Mouse (Mus musculus): ENCODE results near the gene Gm5678. TPM values are rescaled to one million over a fixed set of nuclear protein-coding genes. Genes with fewer than 3 reads are reported as not detected.
A peak's percentile ranks its signal among the peaks of the same experiment; 100 is the strongest.
"Not testable (repeated sequence)": the region's sequence is repeated elsewhere in the genome, so short reads cannot be mapped to it uniquely, and the experiment has no call there.

Gm5678 gene
- polyA plus RNA-seq, 1 experiment from 2014 or later: not detected

DNA sequence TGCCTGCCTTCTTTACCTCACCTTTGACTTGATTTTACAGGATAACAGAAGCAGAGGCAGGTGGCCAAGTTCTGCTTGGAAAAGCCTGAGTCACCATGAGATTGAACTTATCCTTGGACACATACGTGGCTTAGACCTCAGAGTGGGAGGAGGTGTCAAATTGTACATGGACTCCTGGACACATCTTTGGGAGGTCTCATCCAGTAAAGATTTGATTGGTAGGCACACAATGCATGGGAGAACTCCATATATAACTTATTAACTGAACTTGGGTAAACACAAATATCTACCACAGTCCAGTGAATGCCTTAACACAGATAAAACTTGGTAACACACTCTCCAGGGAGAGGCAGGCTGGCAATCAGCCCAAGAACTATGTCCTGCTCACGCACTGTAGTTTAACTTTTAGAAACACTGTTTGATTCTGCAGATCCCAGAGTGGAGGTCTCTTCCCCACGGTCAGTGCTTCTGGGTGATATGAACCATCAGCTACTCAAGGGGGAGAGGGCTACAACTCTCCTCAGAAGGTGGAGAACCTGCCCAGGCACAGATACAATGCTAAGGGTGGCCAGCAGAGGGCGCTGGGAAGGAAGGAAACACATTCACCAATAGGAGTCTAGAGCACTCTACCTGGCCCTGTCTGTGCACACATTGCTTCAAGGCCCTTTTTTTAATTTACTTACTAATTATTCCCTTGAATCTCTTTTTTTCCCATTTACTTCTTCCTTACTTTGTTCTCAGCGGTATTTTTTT is 12.6 kb upstream of the Gm5678 start:
- H3K27ac ChIP-seq (ENCODE audit: low read length): no peak overlapping the region
- ATAC-seq (ENCODE audit: insufficient number of reproducible peaks, insufficient read depth, low FRiP score, low read depth): peak; percentile 81
- 40% methylated on average over 5 of the region's 5 CpGs for WGBS
- H3K4me3 ChIP-seq (ENCODE audit: low read depth, low read length): no peak overlapping the region
- H3K36me3 ChIP-seq (ENCODE audit: control insufficient read depth, insufficient read depth, low read length): peaks cover 6% of the 10 kb centered on the region
- H3K4me1 ChIP-seq (ENCODE audit: control insufficient read depth, insufficient read depth, low read length): no peaks in the 10 kb centered on the region
- no peak overlapping the region for H3K4me2 ChIP-seq (replicated peaks; ENCODE audit: low read depth, low read length)
- no peaks in the 10 kb centered on the region for H3K9me3 ChIP-seq (ENCODE audit: control insufficient read depth, low read depth, low read length)
- no peaks in the 10 kb centered on the region for H3K27me3 ChIP-seq (ENCODE audit: control insufficient read depth, insufficient read depth, low read length)
- H3K9ac ChIP-seq (replicated peaks; ENCODE audit: low read depth, low read length): no peak overlapping the region

DNA sequence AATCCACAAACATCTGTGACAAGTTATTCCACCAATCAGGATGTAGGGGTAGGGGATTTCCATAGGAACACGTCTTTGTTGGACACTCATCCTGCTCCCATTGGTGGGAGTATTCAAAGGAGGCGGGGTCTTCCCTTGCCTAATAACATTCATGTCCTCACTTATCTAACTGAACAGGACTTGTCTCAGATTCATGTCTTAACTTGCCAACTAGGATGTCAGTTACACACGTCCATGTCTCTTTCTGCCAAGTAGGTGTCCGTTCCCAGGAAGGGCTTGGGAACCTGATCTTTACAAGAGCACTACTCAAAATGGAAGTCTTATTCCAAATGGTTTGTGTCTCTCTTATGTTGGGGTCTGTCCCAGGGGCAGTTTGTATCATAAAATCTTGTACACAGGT is 4.1 kb upstream of the Gm5678 start:
- H3K27ac ChIP-seq (ENCODE audit: low read length); H3K27me3 ChIP-seq (ENCODE audit: control insufficient read depth, insufficient read depth, low read length); H3K9ac ChIP-seq (replicated peaks; ENCODE audit: low read depth, low read length); H3K4me1 ChIP-seq (ENCODE audit: control insufficient read depth, insufficient read depth, low read length); H3K4me2 ChIP-seq (replicated peaks; ENCODE audit: low read depth, low read length); H3K36me3 ChIP-seq (ENCODE audit: control insufficient read depth, insufficient read depth, low read length); H3K4me3 ChIP-seq (ENCODE audit: low read depth, low read length); H3K9me3 ChIP-seq (ENCODE audit: control insufficient read depth, low read depth, low read length); ATAC-seq (ENCODE audit: insufficient number of reproducible peaks, insufficient read depth, low FRiP score, low read depth): not testable (repeated sequence)
- WGBS: 90% methylated on average over 4 of the region's 4 CpGs

DNA sequence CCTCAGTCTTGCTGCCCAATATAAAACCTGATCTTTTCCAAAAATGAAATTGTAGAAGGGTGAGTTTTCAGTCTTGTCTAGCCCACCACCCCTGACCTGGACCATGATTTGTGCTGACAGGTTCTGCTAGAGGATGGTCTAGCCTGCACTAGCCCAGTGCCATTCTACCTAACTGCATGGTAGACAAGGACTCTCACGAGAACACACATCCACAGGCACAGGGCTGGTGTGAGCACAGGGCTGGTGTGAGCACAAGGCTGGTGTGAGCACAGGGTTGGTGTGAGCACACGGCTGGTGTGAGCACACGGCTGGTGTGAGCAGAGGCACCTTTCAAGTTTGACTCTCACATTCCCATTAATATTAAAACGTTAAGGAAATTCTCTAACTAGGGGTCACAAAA is 3.2 kb upstream of the Gm5678 start:
- no peaks in the 10 kb centered on the region for H3K4me1 ChIP-seq (ENCODE audit: control insufficient read depth, insufficient read depth, low read length)
- H3K27ac ChIP-seq (ENCODE audit: low read length): no peak overlapping the region
- 80% methylated on average over 4 of the region's 4 CpGs for WGBS
- no peaks in the 10 kb centered on the region for H3K36me3 ChIP-seq (ENCODE audit: control insufficient read depth, insufficient read depth, low read length)
- no peak overlapping the region for H3K4me2 ChIP-seq (replicated peaks; ENCODE audit: low read depth, low read length)
- no peaks in the 10 kb centered on the region for H3K9me3 ChIP-seq (ENCODE audit: control insufficient read depth, low read depth, low read length)
- no peak overlapping the region for H3K9ac ChIP-seq (replicated peaks; ENCODE audit: low read depth, low read length)
- no peak overlapping the region for H3K4me3 ChIP-seq (ENCODE audit: low read depth, low read length)
- no peaks in the 10 kb centered on the region for H3K27me3 ChIP-seq (ENCODE audit: control insufficient read depth, insufficient read depth, low read length)
- no peak for ATAC-seq (ENCODE audit: insufficient number of reproducible peaks, insufficient read depth, low FRiP score, low read depth)

DNA sequence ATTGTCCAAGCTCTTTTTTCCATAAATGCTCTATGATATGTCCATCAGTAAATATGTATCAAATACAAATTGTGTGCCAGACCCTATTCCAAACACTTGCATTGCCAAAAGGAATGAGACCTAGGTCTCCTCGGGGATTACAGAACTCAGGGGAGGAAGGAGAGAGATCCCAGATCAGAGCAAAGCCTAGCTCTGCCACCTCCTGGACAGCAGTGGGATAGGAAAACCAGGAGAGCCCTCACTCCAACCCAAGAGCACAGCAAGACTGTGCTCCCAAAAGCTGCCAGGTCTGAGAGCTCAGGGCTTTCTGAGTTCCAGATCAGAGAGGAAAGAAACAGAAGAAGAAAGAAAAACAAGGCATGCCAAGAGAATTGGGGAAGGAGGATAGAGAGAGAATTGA is 1.2 kb upstream of the Gm5678 start:
- no peak for ATAC-seq (ENCODE audit: insufficient number of reproducible peaks, insufficient read depth, low FRiP score, low read depth)
- WGBS: 6% methylated on average over 1 of the region's 1 CpGs
- no peak overlapping the region for H3K4me3 ChIP-seq (ENCODE audit: low read depth, low read length)

DNA sequence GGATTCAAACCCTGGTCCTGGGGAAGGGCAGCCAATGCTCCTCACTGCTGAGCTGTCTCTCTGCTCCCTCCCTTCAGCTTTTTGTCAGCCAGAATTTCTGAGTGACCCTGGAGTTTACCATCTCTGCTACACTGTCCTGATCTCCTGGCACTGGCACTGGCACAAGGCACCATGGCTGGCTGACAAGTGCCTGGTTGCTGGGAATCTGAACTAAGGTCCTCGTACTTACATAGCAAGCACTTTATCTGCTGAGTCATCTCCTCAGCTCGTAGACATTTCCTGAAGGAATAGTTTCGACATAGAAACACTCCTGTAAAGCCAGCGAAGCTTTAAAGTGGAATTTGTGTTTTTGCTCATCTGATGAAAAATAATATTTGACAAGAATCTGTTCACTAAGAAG is 16.1 kb downstream of the Gm5678 start:
- 54% methylated on average over 4 of the region's 4 CpGs for WGBS
- no peak for ATAC-seq (ENCODE audit: insufficient number of reproducible peaks, insufficient read depth, low FRiP score, low read depth)

More for the DNA sequence above, 1.2 kb upstream of the Gm5678 start:
- no peaks in the 10 kb centered on the region for H3K27me3 ChIP-seq (ENCODE audit: control insufficient read depth, insufficient read depth, low read length)
- no peak overlapping the region for H3K9ac ChIP-seq (replicated peaks; ENCODE audit: low read depth, low read length)
- no peaks in the 10 kb centered on the region for H3K36me3 ChIP-seq (ENCODE audit: control insufficient read depth, insufficient read depth, low read length)
- H3K4me2 ChIP-seq (replicated peaks; ENCODE audit: low read depth, low read length): no peak overlapping the region
- no peaks in the 10 kb centered on the region for H3K9me3 ChIP-seq (ENCODE audit: control insufficient read depth, low read depth, low read length)
- H3K4me1 ChIP-seq (ENCODE audit: control insufficient read depth, insufficient read depth, low read length): no peaks in the 10 kb centered on the region
- H3K27ac ChIP-seq (ENCODE audit: low read length): no peak overlapping the region

DNA sequence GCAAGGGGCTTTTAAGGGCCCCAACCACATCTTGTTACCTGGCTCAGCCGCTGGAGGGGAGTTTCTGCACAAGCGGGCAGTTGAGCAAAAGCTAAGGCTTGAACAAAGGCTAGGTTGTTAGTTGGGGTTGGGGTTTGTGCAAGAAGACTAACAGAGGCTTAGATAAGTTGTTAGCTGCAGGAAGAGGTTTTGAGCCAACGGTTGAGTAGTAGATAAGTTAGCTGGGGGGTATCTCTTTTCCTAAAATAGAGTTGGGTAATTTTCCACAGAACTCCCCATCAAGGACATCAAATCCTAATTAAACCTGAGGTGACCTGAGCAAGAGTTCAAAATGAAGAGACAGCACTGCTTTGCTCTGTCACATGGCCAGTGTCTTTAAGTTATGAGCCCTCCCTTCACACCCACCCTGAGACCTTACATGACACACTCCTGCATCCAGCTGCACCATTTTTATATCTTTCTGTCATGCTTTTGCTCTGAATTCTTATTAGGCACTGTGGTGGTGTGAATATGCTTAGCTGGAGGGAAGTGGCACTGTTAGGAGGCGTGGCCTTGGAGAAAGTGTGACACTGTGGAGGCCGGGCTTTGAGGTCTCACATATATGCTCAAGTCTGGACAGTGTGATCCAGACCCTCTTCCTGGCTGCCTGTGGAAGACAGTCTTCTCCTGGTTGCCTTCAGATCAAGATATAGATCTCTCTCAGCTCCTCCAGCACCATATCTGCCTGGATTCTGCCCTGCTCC is 20.7 kb downstream of the Gm5678 start:
- H3K4me2 ChIP-seq (replicated peaks; ENCODE audit: low read depth, low read length): no peak overlapping the region
- H3K27ac ChIP-seq (ENCODE audit: low read length): no peak overlapping the region
- no peaks in the 10 kb centered on the region for H3K27me3 ChIP-seq (ENCODE audit: control insufficient read depth, insufficient read depth, low read length)
- H3K9me3 ChIP-seq (ENCODE audit: control insufficient read depth, low read depth, low read length): no peaks in the 10 kb centered on the region
- no peak overlapping the region for H3K4me3 ChIP-seq (ENCODE audit: low read depth, low read length)
- no peak for ATAC-seq (ENCODE audit: insufficient number of reproducible peaks, insufficient read depth, low FRiP score, low read depth)
- WGBS: 79% methylated on average over 5 of the region's 5 CpGs
- no peak overlapping the region for H3K9ac ChIP-seq (replicated peaks; ENCODE audit: low read depth, low read length)
- H3K4me1 ChIP-seq (ENCODE audit: control insufficient read depth, insufficient read depth, low read length): no peaks in the 10 kb centered on the region
- no peaks in the 10 kb centered on the region for H3K36me3 ChIP-seq (ENCODE audit: control insufficient read depth, insufficient read depth, low read length)

More for the DNA sequence above, 16.1 kb downstream of the Gm5678 start:
- H3K27ac ChIP-seq (ENCODE audit: low read length): no peak overlapping the region
- H3K27me3 ChIP-seq (ENCODE audit: control insufficient read depth, insufficient read depth, low read length): no peaks in the 10 kb centered on the region
- H3K9me3 ChIP-seq (ENCODE audit: control insufficient read depth, low read depth, low read length): no peaks in the 10 kb centered on the region
- no peaks in the 10 kb centered on the region for H3K4me1 ChIP-seq (ENCODE audit: control insufficient read depth, insufficient read depth, low read length)
- no peaks in the 10 kb centered on the region for H3K36me3 ChIP-seq (ENCODE audit: control insufficient read depth, insufficient read depth, low read length)
- no peak overlapping the region for H3K4me3 ChIP-seq (ENCODE audit: low read depth, low read length)
- H3K9ac ChIP-seq (replicated peaks; ENCODE audit: low read depth, low read length): no peak overlapping the region
- no peak overlapping the region for H3K4me2 ChIP-seq (replicated peaks; ENCODE audit: low read depth, low read length)

DNA sequence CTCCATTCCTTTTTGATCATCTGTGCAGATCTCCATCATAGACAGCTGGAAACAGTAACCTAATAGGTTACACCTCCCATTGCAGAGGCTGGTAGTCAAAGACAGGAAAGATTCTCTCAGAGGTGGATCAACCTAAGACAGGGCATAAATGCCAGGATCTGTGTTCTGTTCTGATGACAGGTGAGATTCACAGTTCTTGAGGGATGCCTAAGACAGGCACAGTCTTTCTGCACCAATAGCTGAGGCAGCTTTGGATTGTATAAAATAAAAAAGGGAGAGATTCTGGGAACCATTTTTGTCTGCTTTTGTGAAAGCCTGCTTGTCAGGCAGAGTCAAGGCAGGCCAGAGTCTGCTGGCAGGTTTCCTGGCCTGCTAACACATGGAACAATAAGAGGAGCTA is 40.1 kb downstream of the Gm5678 start:
- Histone ChIP-seq H3K4me2 (replicated peaks; ENCODE audit: low read depth, low read length) (no peak overlapping the region), H3K4me1 (ENCODE audit: control insufficient read depth, insufficient read depth, low read length) (no peaks in the 10 kb centered on the region), H3K36me3 (ENCODE audit: control insufficient read depth, insufficient read depth, low read length) (no peaks in the 10 kb centered on the region), H3K9me3 (ENCODE audit: control insufficient read depth, low read depth, low read length) (peaks cover 3% of the 10 kb centered on the region; the same call in 1 of the 2 replicates), H3K4me3 (ENCODE audit: low read depth, low read length) (no peak overlapping the region), H3K9ac (replicated peaks; ENCODE audit: low read depth, low read length) (no peak overlapping the region), H3K27me3 (ENCODE audit: control insufficient read depth, insufficient read depth, low read length) (no peaks in the 10 kb centered on the region), H3K27ac (ENCODE audit: low read length) (no peak overlapping the region)
- ATAC-seq (ENCODE audit: insufficient number of reproducible peaks, insufficient read depth, low FRiP score, low read depth): no peak

DNA sequence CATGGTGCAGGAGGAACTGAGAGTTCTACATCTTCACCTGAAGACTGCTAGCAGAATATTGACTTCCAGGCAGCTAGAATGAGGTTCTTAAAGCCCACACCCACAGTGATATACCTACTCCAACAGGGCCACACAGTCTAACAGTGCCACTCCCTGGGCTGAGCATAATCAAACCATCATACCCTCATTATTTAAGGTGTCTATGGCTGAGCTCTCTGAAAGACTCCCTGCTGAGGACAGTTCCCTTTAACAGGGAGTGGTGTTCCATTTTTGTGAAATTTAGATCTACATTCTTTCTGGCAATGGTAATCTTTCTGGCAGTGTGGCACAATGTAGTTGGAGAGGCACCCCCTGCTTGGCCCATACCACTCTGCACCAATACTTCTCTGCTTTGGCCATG is 41.6 kb downstream of the Gm5678 start:
- ATAC-seq (ENCODE audit: insufficient number of reproducible peaks, insufficient read depth, low FRiP score, low read depth): no peak

More for the DNA sequence above, 41.6 kb downstream of the Gm5678 start:
- no peaks in the 10 kb centered on the region for H3K4me1 ChIP-seq (ENCODE audit: control insufficient read depth, insufficient read depth, low read length)
- no peak overlapping the region for H3K4me2 ChIP-seq (replicated peaks; ENCODE audit: low read depth, low read length)
- peaks cover 3% of the 10 kb centered on the region; the same call in 1 of the 2 replicates for H3K9me3 ChIP-seq (ENCODE audit: control insufficient read depth, low read depth, low read length)
- no peak overlapping the region for H3K9ac ChIP-seq (replicated peaks; ENCODE audit: low read depth, low read length)
- H3K36me3 ChIP-seq (ENCODE audit: control insufficient read depth, insufficient read depth, low read length): no peaks in the 10 kb centered on the region
- H3K27me3 ChIP-seq (ENCODE audit: control insufficient read depth, insufficient read depth, low read length): no peaks in the 10 kb centered on the region
- no peak overlapping the region for H3K4me3 ChIP-seq (ENCODE audit: low read depth, low read length)
- H3K27ac ChIP-seq (ENCODE audit: low read length): no peak overlapping the region
